11 mouse cellular contexts compared by ENCODE assay signal in genomic region chr19:37263566-37263942, GRCm38 (mm10). TPM values are rescaled to one million over a fixed set of nuclear protein-coding genes. Genes with fewer than 3 reads are reported as not detected.
DNase-seq lines count a peak whose midpoint lies in the region; ATAC-seq and TF ChIP-seq lines count a peak whose summit lies in the region.
"Had no signal": no experiment of that assay in that cellular context is flagged by ENCODE, and none has a peak within 500 bp of the region (broad histone marks: within the 10 kb centered on the region; RNA-seq: fewer than 3 reads in every experiment).

No protein-coding gene starts in this region.

- peaks cover 4% of the 10 kb centered on the region for H3K36me3 ChIP-seq in midbrain, embryonic 10.5 days
- H3K36me3 ChIP-seq in midbrain, postnatal 0 days (ENCODE audit: insufficient read depth, low read length): 0 out of 2 replicates have a peak, but pooled peaks cover 3% of the 10 kb centered on the region
- peaks cover 4% of the 10 kb centered on the region; the same call in 1 of the 2 replicates for H3K36me3 ChIP-seq in hindbrain, postnatal 0 days (ENCODE audit: insufficient read depth, low read length)

- ATAC-seq in midbrain, postnatal 0 days (ENCODE audit: low FRiP score): no peak
- ATAC-seq in hindbrain, postnatal 0 days: no peak

- H3K4me1 ChIP-seq in midbrain, embryonic 10.5 days: peaks cover 6% of the 10 kb centered on the region
- H3K4me1 ChIP-seq in midbrain, postnatal 0 days (ENCODE audit: insufficient read depth, low read length): no peaks in the 10 kb centered on the region
- no peaks in the 10 kb centered on the region for H3K4me1 ChIP-seq in hindbrain, postnatal 0 days (ENCODE audit: insufficient read depth, low read length)

- H3K9ac ChIP-seq in midbrain, postnatal 0 days (replicated peaks; ENCODE audit: low read length, poor library complexity, severe bottlenecking): no peak overlapping the region
- no peak overlapping the region for H3K9ac ChIP-seq in hindbrain, postnatal 0 days (replicated peaks; ENCODE audit: low read length)
- H3K9ac ChIP-seq: heart, embryonic 15.5 days; kidney, embryonic 15.5 days had no signal

- H3K27ac ChIP-seq in gastrocnemius, adult 2 months: peak overlapping the region; percentile 48
- 0 out of 2 replicates have a peak overlapping the region, but pooled peaks have one; percentile 34 for H3K27ac ChIP-seq in midbrain, embryonic 10.5 days (replicated peaks)
- no peak overlapping the region for H3K27ac ChIP-seq in midbrain, postnatal 0 days (ENCODE audit: low read depth, low read length)
- no peak overlapping the region for H3K27ac ChIP-seq in hindbrain, postnatal 0 days
- H3K27ac ChIP-seq: heart, embryonic 15.5 days; kidney, embryonic 15.5 days; macrophage had no signal

- intact Hi-C loops in gastrocnemius, adult 2 months (cut with DNase I): loop anchor here (5.0 kb wide), 1 partner anchor 41 kb away; no protein-coding TSS in a partner anchor
- intact Hi-C loops in gastrocnemius, postnatal 36 days (cut with DNase I): no loop called here

- no peaks in the 10 kb centered on the region for H3K9me3 ChIP-seq in midbrain, embryonic 10.5 days (replicated peaks)
- H3K9me3 ChIP-seq in midbrain, postnatal 0 days (ENCODE audit: low read length): no peaks in the 10 kb centered on the region
- H3K9me3 ChIP-seq in hindbrain, postnatal 0 days (ENCODE audit: low read length): no peaks in the 10 kb centered on the region
- H3K9me3 ChIP-seq: G1E; heart, embryonic 15.5 days; kidney, embryonic 15.5 days had no signal

- peak overlapping the region; percentile 36 for H3K4me3 ChIP-seq in gastrocnemius, adult 2 months
- H3K4me3 ChIP-seq in midbrain, embryonic 10.5 days: no peak overlapping the region
- no peak overlapping the region for H3K4me3 ChIP-seq in midbrain, postnatal 0 days (ENCODE audit: low read depth, low read length)
- H3K4me3 ChIP-seq in hindbrain, postnatal 0 days (ENCODE audit: low read length): no peak overlapping the region
- H3K4me3 ChIP-seq: heart, embryonic 15.5 days; kidney, embryonic 15.5 days had no signal

- WGBS in midbrain, embryonic 10.5 days: 74% methylated on average over 8 of the region's 8 CpGs
- 71% methylated on average over 8 of the region's 8 CpGs for WGBS in midbrain, postnatal 0 days
- WGBS in hindbrain, postnatal 0 days: 58% methylated on average over 8 of the region's 8 CpGs

- TF ChIP-seq CTCF in gastrocnemius, adult 2 months (IDR thresholded peaks at IDR 0.05): no peak
- no peak for TF ChIP-seq CTCF in midbrain, postnatal 0 days (IDR thresholded peaks at IDR 0.05)
- TF ChIP-seq CTCF in hindbrain, postnatal 0 days (IDR thresholded peaks at IDR 0.05; ENCODE audit: low read depth): no peak

- H3K4me2 ChIP-seq in midbrain, postnatal 0 days (ENCODE audit: low read depth, low read length, poor library complexity, severe bottlenecking): no peak overlapping the region
- peak overlapping the region; percentile 39; the same call in 1 of the 2 replicates for H3K4me2 ChIP-seq in hindbrain, postnatal 0 days (ENCODE audit: low read depth, low read length)
- H3K4me2 ChIP-seq: kidney, embryonic 15.5 days had no signal

- H3K27me3 ChIP-seq in midbrain, embryonic 10.5 days (ENCODE audit: low read depth, poor library complexity, severe bottlenecking): no peaks in the 10 kb centered on the region
- H3K27me3 ChIP-seq in midbrain, postnatal 0 days (ENCODE audit: insufficient read depth, low read length): no peaks in the 10 kb centered on the region
- no peaks in the 10 kb centered on the region for H3K27me3 ChIP-seq in hindbrain, postnatal 0 days (ENCODE audit: insufficient read depth, low read length)
- H3K27me3 ChIP-seq: heart, embryonic 15.5 days; kidney, embryonic 15.5 days had no signal

- DNase-seq in gastrocnemius, adult 2 months: no peak
- DNase-seq in gastrocnemius, postnatal 36 days: no peak
- no peak for DNase-seq in midbrain, embryonic 10.5 days (ENCODE audit: low spot score)
- no peak for DNase-seq in midbrain, postnatal 0 days (ENCODE audit: low spot score)
- no peak for DNase-seq in hindbrain, postnatal 0 days (ENCODE audit: low spot score)
- peak; percentile 46 for DNase-seq in testis, postnatal 14 days (ENCODE audit: low spot score)
- no peak for DNase-seq in Muller cell, postnatal 12 days (ENCODE audit: inconsistent ontology term)

RNA-seq across cellular contexts. Expression of gene Cpeb3, which starts 55.2 kb away (rescaled TPM):
- 10 to 100 TPM; 56.0 to 64.8 TPM for total RNA-seq in gastrocnemius, adult 2 months (2021)
- total RNA-seq in gastrocnemius, postnatal 36 days (2021): 10 to 100 TPM; 47.6 to 50.2 TPM
- 1.2 and 2.0 TPM in 2 replicates for polyA plus RNA-seq in midbrain, embryonic 10.5 days (2016; fragmentation: Nextera tagmentation; extraction: Ambion mirVana)
- 34.4 and 35.4 TPM in 2 replicates for total RNA-seq in midbrain, postnatal 0 days (2014; rRNA removed)
- 6.8 and 11.2 TPM in 2 replicates for polyA plus RNA-seq in midbrain, postnatal 0 days (2015; fragmentation: Nextera tagmentation; extraction: Ambion mirVana)
- 23.7 and 26.1 TPM in 2 replicates for total RNA-seq in hindbrain, postnatal 0 days (2014; rRNA removed)
- 10.3 and 11.3 TPM in 2 replicates for polyA plus RNA-seq in hindbrain, postnatal 0 days (2015; fragmentation: Nextera tagmentation; extraction: Ambion mirVana)

RNA-seq across cellular contexts. Expression of gene March5, which starts 56.2 kb away (rescaled TPM):
- total RNA-seq in gastrocnemius, adult 2 months (2021): 10 to 100 TPM; 72.5 to 84.7 TPM
- total RNA-seq in gastrocnemius, postnatal 36 days (2021): 10 to 100 TPM; 74.6 to 75.2 TPM
- 111 and 115 TPM in 2 replicates for polyA plus RNA-seq in midbrain, embryonic 10.5 days (2016; fragmentation: Nextera tagmentation; extraction: Ambion mirVana)
- total RNA-seq in midbrain, postnatal 0 days (2014; rRNA removed): 79.9 and 83.1 TPM in 2 replicates
- polyA plus RNA-seq in midbrain, postnatal 0 days (2015; fragmentation: Nextera tagmentation; extraction: Ambion mirVana): 89.0 and 97.0 TPM in 2 replicates
- 50.3 and 65.0 TPM in 2 replicates for total RNA-seq in hindbrain, postnatal 0 days (2014; rRNA removed)
- polyA plus RNA-seq in hindbrain, postnatal 0 days (2015; fragmentation: Nextera tagmentation; extraction: Ambion mirVana): 94.8 and 100 TPM in 2 replicates

Comparison
In these comparisons a context has a peak if more than half of its experiments do, and no peak if none do; other contexts are left out.
1. H3K27ac ChIP-seq: peak in gastrocnemius, adult 2 months (single experiment) and midbrain, embryonic 10.5 days (single experiment); none in midbrain, postnatal 0 days (single experiment) and hindbrain, postnatal 0 days (single experiment).